Mouse (Mus musculus): Measurements from ENCODE around the gene Nr1d2. TPM values are rescaled to one million over a fixed set of nuclear protein-coding genes. Genes with fewer than 3 reads are reported as not detected.

The Nr1d2 gene
- total and polyA plus RNA-seq, 3 experiments: 4.5 to 8.4 (median 6.8) TPM

- Histone ChIP-seq H3K27me3 (replicated peaks) (no peaks in the 10 kb centered on the region), H3K27ac (ENCODE audit: insufficient read depth, low read depth) (no peak overlapping the region; the same call in 1 of the 2 replicates), H3K36me3 (replicated peaks in 1 of 2; ENCODE audit: control insufficient read depth in 1 of 2, insufficient read depth in 1 of 2, low read length in 1 of 2) (peaks cover 0 to 32% of the 10 kb centered on the region in 2 experiments), H3K9ac (ENCODE audit: insufficient read depth, low read depth) (no peak overlapping the region), H3K9me3 (replicated peaks; ENCODE audit: low read length) (no peaks in the 10 kb centered on the region), H3K4me3 (replicated peaks in 1 of 3; ENCODE audit: low read depth in 2 of 3, low read length in 2 of 3, poor library complexity in 1 of 3) (no peak overlapping the region), H3K4me1 (ENCODE audit: control insufficient read depth in 1 of 2, insufficient read depth in 2 of 2) (peaks cover 21 to 70% of the 10 kb centered on the region in 2 experiments), H3K4me2 (ENCODE audit: insufficient read depth, low read depth, poor library complexity, severe bottlenecking) (peak overlapping the region; percentile 42), H3K79me2 (replicated peaks; ENCODE audit: control insufficient read depth, extremely low read depth, insufficient read depth, poor library complexity, severe bottlenecking) (peaks cover 2% of the 10 kb centered on the region)
- dilution Hi-C loops (cut with MboI; ENCODE audit: extremely low pct_ligation_motif_present, extremely low pct_unique_long_range_greater_than_20kb, low sequenced_read_pairs) (no loop called here), in situ Hi-C loops (cut with MboI; ENCODE audit: low pct_ligation_motif_present, low pct_unique_long_range_greater_than_20kb, low sequenced_read_pairs) (loop anchor here (5.0 kb wide), 1 partner anchor 70 kb away; no protein-coding TSS in a partner anchor)
- TF ChIP-seq ZNF384 (IDR thresholded peaks at IDR 0.05; ENCODE audit: low read depth, low read length): no peak
- 0 out of 2 replicates have a peak, but pooled peaks have one; percentile 17 for TF ChIP-seq EP300 (IDR thresholded peaks at IDR 0.05; ENCODE audit: low read length)
- DNase-seq (ENCODE audit: extremely low read depth): no peak
Measured at GRCm38 (mm10) chr14:18287391-18287790, 48.5 kb upstream of the Nr1d2 start.

DNA sequence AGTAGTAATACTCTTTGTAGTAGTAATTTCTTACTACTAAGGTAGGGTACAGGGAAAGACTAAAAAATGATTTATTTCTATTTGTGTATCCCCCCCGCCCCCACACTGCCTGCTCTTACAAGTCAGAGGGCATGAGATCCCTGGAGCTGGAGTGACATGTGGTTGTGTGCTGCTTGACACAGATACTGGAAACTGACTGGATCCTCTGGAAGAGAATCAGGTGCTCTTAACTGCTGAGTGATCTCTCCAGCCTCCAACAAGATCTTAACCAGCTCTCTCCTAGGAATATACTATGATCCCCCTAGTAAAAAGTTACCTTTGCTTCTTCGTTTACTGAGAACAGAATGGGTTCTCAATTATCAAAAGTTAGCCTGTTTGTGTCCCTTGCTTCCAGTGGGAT, 47.5 kb upstream of the Nr1d2 start:
- dilution Hi-C loops (cut with MboI; ENCODE audit: extremely low pct_ligation_motif_present, extremely low pct_unique_long_range_greater_than_20kb, low sequenced_read_pairs) (no loop called here), in situ Hi-C loops (cut with MboI; ENCODE audit: low pct_ligation_motif_present, low pct_unique_long_range_greater_than_20kb, low sequenced_read_pairs) (loop anchor here (5.0 kb wide), 1 partner anchor 69 kb away; no protein-coding TSS in a partner anchor)
- Histone ChIP-seq H3K4me3 (replicated peaks in 1 of 3; ENCODE audit: low read depth in 2 of 3, low read length in 2 of 3, poor library complexity in 1 of 3) (no peak overlapping the region), H3K9ac (ENCODE audit: insufficient read depth, low read depth) (no peak overlapping the region), H3K27me3 (replicated peaks) (no peaks in the 10 kb centered on the region), H3K9me3 (replicated peaks; ENCODE audit: low read length) (no peaks in the 10 kb centered on the region), H3K4me1 (ENCODE audit: control insufficient read depth in 1 of 2, insufficient read depth in 2 of 2) (peaks cover 21 to 64% of the 10 kb centered on the region in 2 experiments), H3K4me2 (ENCODE audit: insufficient read depth, low read depth, poor library complexity, severe bottlenecking) (peak overlapping the region; percentile 45; the same call in 1 of the 2 replicates), H3K27ac (ENCODE audit: insufficient read depth, low read depth) (0 out of 2 replicates have a peak overlapping the region, but pooled peaks have one; percentile 25), H3K79me2 (replicated peaks; ENCODE audit: control insufficient read depth, extremely low read depth, insufficient read depth, poor library complexity, severe bottlenecking) (peaks cover 2% of the 10 kb centered on the region), H3K36me3 (replicated peaks in 1 of 2; ENCODE audit: control insufficient read depth in 1 of 2, insufficient read depth in 1 of 2, low read length in 1 of 2) (peaks cover 6 to 36% of the 10 kb centered on the region in 2 experiments)
- DNase-seq (ENCODE audit: extremely low read depth): no peak
- TF ChIP-seq HCFC1 (IDR thresholded peaks at IDR 0.05; ENCODE audit: low read depth, low read length) (no peak), GABPA (IDR thresholded peaks at IDR 0.05; ENCODE audit: insufficient replicate concordance, low read depth, low read length) (no peak), MXI1 (IDR thresholded peaks at IDR 0.05; ENCODE audit: low read depth, low read length) (no peak), SIN3A (IDR thresholded peaks at IDR 0.05; ENCODE audit: low read length) (no peak), ELF1 (IDR thresholded peaks at IDR 0.05; ENCODE audit: low read depth, low read length) (no peak), ZKSCAN1 (IDR thresholded peaks at IDR 0.05; ENCODE audit: borderline replicate concordance, low read depth, low read length) (no peak), TCF12 (IDR thresholded peaks at IDR 0.05; ENCODE audit: low read depth, low read length) (no peak), EP300 (IDR thresholded peaks at IDR 0.05; ENCODE audit: low read length) (no peak), MAX (IDR thresholded peaks at IDR 0.05; ENCODE audit: low read length) (no peak), NRF1 (IDR thresholded peaks at IDR 0.05; ENCODE audit: low read depth, low read length) (no peak), JUND (conservative IDR thresholded peaks at IDR 0.05; ENCODE audit: low read depth, low read length) (no peak)

GRCm38 (mm10) chr14:18285476-18285875, 46.5 kb upstream of the Nr1d2 start:
- Histone ChIP-seq H3K9me3 (replicated peaks; ENCODE audit: low read length) (no peaks in the 10 kb centered on the region), H3K4me1 (ENCODE audit: control insufficient read depth in 1 of 2, insufficient read depth in 2 of 2) (peaks cover 21 to 61% of the 10 kb centered on the region in 2 experiments), H3K79me2 (replicated peaks; ENCODE audit: control insufficient read depth, extremely low read depth, insufficient read depth, poor library complexity, severe bottlenecking) (peaks cover 2% of the 10 kb centered on the region; the same call in 1 of the 2 replicates), H3K4me3 (replicated peaks in 1 of 3; ENCODE audit: low read depth in 2 of 3, low read length in 2 of 3, poor library complexity in 1 of 3) (no peak overlapping the region), H3K27me3 (replicated peaks) (no peaks in the 10 kb centered on the region), H3K9ac (ENCODE audit: insufficient read depth, low read depth) (peak overlapping the region; percentile 4; the same call in 1 of the 2 replicates), H3K36me3 (replicated peaks in 1 of 2; ENCODE audit: control insufficient read depth in 1 of 2, insufficient read depth in 1 of 2, low read length in 1 of 2) (peaks cover 6 to 38% of the 10 kb centered on the region in 2 experiments), H3K4me2 (ENCODE audit: insufficient read depth, low read depth, poor library complexity, severe bottlenecking) (peak overlapping the region; percentile 61), H3K27ac (ENCODE audit: insufficient read depth, low read depth) (peak overlapping the region; percentile 32; the same call in 1 of the 2 replicates)
- DNase-seq (ENCODE audit: extremely low read depth): peak; percentile 77
- dilution Hi-C loops (cut with MboI; ENCODE audit: extremely low pct_ligation_motif_present, extremely low pct_unique_long_range_greater_than_20kb, low sequenced_read_pairs): no loop called here
- in situ Hi-C loops (cut with MboI; ENCODE audit: low pct_ligation_motif_present, low pct_unique_long_range_greater_than_20kb, low sequenced_read_pairs): loop anchor here (5.0 kb wide), 1 partner anchor 68 kb away; no protein-coding TSS in a partner anchor
- TF ChIP-seq MYC (IDR thresholded peaks at IDR 0.05; ENCODE audit: low read depth, low read length) (no peak), SIN3A (IDR thresholded peaks at IDR 0.05; ENCODE audit: low read length) (peak; percentile 80), MXI1 (IDR thresholded peaks at IDR 0.05; ENCODE audit: low read depth, low read length) (peak; percentile 72; the same call in 1 of the 2 replicates), RAD21 (IDR thresholded peaks at IDR 0.05; ENCODE audit: low read depth, low read length) (no peak), TCF12 (IDR thresholded peaks at IDR 0.05; ENCODE audit: low read depth, low read length) (peak; percentile 48; the same call in 1 of the 2 replicates), MAZ (IDR thresholded peaks at IDR 0.05; ENCODE audit: low read depth, low read length) (0 out of 2 replicates have a peak, but pooled peaks have one; percentile 60), MEF2A (IDR thresholded peaks at IDR 0.05; ENCODE audit: borderline replicate concordance, low read depth, low read length) (peak; percentile 16; the same call in 1 of the 2 replicates), JUND (conservative IDR thresholded peaks at IDR 0.05; ENCODE audit: low read depth, low read length) (peak; percentile 46; the same call in 1 of the 2 replicates), PAX5 (IDR thresholded peaks at IDR 0.05; ENCODE audit: low read length) (no peak), MAX (IDR thresholded peaks at IDR 0.05; ENCODE audit: low read length) (no peak), EP300 (IDR thresholded peaks at IDR 0.05; ENCODE audit: low read length) (peak; percentile 76), IRF4 (IDR thresholded peaks at IDR 0.05; ENCODE audit: low read depth, low read length) (peak; percentile 93), ZC3H11A (IDR thresholded peaks at IDR 0.05; ENCODE audit: low read depth, low read length) (no peak), CHD2 (IDR thresholded peaks at IDR 0.05; ENCODE audit: low read length) (peak; percentile 91), RCOR1 (conservative IDR thresholded peaks at IDR 0.05; ENCODE audit: low read depth, low read length) (peak; percentile 52; the same call in 1 of the 2 replicates), BHLHE40 (IDR thresholded peaks at IDR 0.05; ENCODE audit: low read depth, low read length) (peak; percentile 54), MAFK (IDR thresholded peaks at IDR 0.05; ENCODE audit: insufficient replicate concordance, low read length) (peak; percentile 63; the same call in 1 of the 2 replicates)

All from CH12.LX (cell line).